Mouse (Mus musculus) 3134 (cell line): ENCODE results near the gene Mafk.
"Not testable (repeated sequence)": the region's sequence is repeated elsewhere in the genome, so short reads cannot be mapped to it uniquely, and the experiment has no call there.

Experiments
- DNase-seq: peaks from one replicate; pipeline ENCODE4 v3.0.0-alpha.2; 2011; ENCODE audit warnings: low spot score; ENCODE audit not compliant: insufficient read length; ENCODE audit errors: extremely low read depth

Gene Mafk

GRCm38 (mm10) chr5:139791227-139792158 is at the start of gene Mafk:
Gene Mafk, plus strand, starts transcription at chr5:139791513.
- peak; percentile 99 for DNase-seq

- not testable (repeated sequence) for DNase-seq
Measured at GRCm38 (mm10) chr5:139742640-139743039, 48.7 kb upstream of the Mafk start.

GRCm38 (mm10) chr5:139745771-139746170 is 45.5 kb upstream of the Mafk start:
- DNase-seq, result no peak

GRCm38 (mm10) chr5:139749413-139750125 is 41.7 kb upstream of the Mafk start:
- no peak for DNase-seq

GRCm38 (mm10) chr5:139750535-139750934 is 40.8 kb upstream of the Mafk start:
- DNase-seq, result no peak

- DNase-seq, result peak; percentile 60
Measured at GRCm38 (mm10) chr5:139754753-139755152, 36.6 kb upstream of the Mafk start.

GRCm38 (mm10) chr5:139756135-139756534 is 35.2 kb upstream of the Mafk start:
- DNase-seq, result no peak

GRCm38 (mm10) chr5:139756586-139756985 is 34.7 kb upstream of the Mafk start:
- DNase-seq, result no peak

- DNase-seq, result no peak
Measured at GRCm38 (mm10) chr5:139758096-139758495, 33.2 kb upstream of the Mafk start.

- DNase-seq, result no peak
Measured at GRCm38 (mm10) chr5:139764296-139764695, 27.0 kb upstream of the Mafk start.

- DNase-seq, result no peak
Measured at GRCm38 (mm10) chr5:139768216-139768615, 23.1 kb upstream of the Mafk start.

- peak; percentile 86 for DNase-seq
Measured at GRCm38 (mm10) chr5:139775216-139775926, 15.9 kb upstream of the Mafk start, which contains the start of gene Ints1. Gene Ints1, minus strand, starts transcription at chr5:139775674.

GRCm38 (mm10) chr5:139776966-139777365 is 14.3 kb upstream of the Mafk start:
- no peak for DNase-seq

GRCm38 (mm10) chr5:139781406-139781805 is 9.9 kb upstream of the Mafk start:
- no peak for DNase-seq

GRCm38 (mm10) chr5:139789466-139789865 is 1.8 kb upstream of the Mafk start:
- peak; percentile 81 for DNase-seq

- no peak for DNase-seq
Measured at GRCm38 (mm10) chr5:139792159-139792775, 954 bp downstream of the Mafk start.

GRCm38 (mm10) chr5:139792966-139793337 is 1.6 kb downstream of the Mafk start:
- DNase-seq, result no peak

- peak; percentile 60 for DNase-seq
Measured at GRCm38 (mm10) chr5:139793338-139794089, 2.2 kb downstream of the Mafk start.

GRCm38 (mm10) chr5:139794137-139794536 is 2.8 kb downstream of the Mafk start:
- DNase-seq, result no peak

GRCm38 (mm10) chr5:139794938-139795337 is 3.6 kb downstream of the Mafk start:
- peak; percentile 84 for DNase-seq
